Mouse (Mus musculus) heart, postnatal 0 days (tissue): ENCODE results near the gene Plekha4. TPM values are rescaled to one million over a fixed set of nuclear protein-coding genes. Genes with fewer than 3 reads are reported as not detected.

Source experiments
- ATAC-seq: fragments of 200-750 bp; cut with Nextera tagmentation; 2 replicates; pipeline ENCODE4 v1.8.0; 2017; ENCODE audit warnings: low read depth, moderate number of reproducible peaks, moderate library complexity; ENCODE audit not compliant: insufficient read depth
- DNase-seq: peaks from one replicate; pipeline ENCODE4 v3.0.0-alpha.2; 2016; ENCODE audit warnings: low spot score
- H3K27ac ChIP-seq: fragments of 300-500 bp; sonication (generic); 2 replicates; pipeline ENCODE4 v1.5.1; 2014; ENCODE audit warnings: low read depth, mild to moderate bottlenecking
- H3K27me3 ChIP-seq: fragments of 300-500 bp; sonication (generic); 2 replicates; pipeline ENCODE4 v1.6.1; 2014; ENCODE audit warnings: low read length, mixed read lengths; ENCODE audit not compliant: control insufficient read depth, insufficient read depth
- H3K36me3 ChIP-seq: fragments of 300-500 bp; sonication (generic); replicated peaks from 2 replicates; pipeline ENCODE4 v1.6.1; 2014; ENCODE audit warnings: low read length, mixed read lengths; ENCODE audit not compliant: control insufficient read depth, insufficient read depth
- H3K4me1 ChIP-seq: fragments of 300-500 bp; sonication (generic); 2 replicates; pipeline ENCODE4 v1.6.1; 2014; ENCODE audit warnings: antibody characterized with exemption; ENCODE audit not compliant: control insufficient read depth, insufficient read depth
- H3K4me2 ChIP-seq: fragments of 300-500 bp; sonication (generic); 2 replicates; pipeline ENCODE4 v1.6.1; 2014; ENCODE audit warnings: low read depth, mild to moderate bottlenecking, low read length, moderate library complexity
- H3K4me3 ChIP-seq: fragments of 300-500 bp; sonication (generic); 2 replicates; pipeline ENCODE4 v1.5.1; 2014; ENCODE audit warnings: low read depth, low read length
- H3K9ac ChIP-seq: fragments of 300-500 bp; sonication (generic); replicated peaks from 2 replicates; pipeline ENCODE4 v1.6.1; 2014; ENCODE audit warnings: low read depth, low read length, mixed read lengths
- H3K9me3 ChIP-seq: fragments of 300-500 bp; sonication (generic); replicated peaks from 2 replicates; pipeline ENCODE4 v1.6.1; 2016; ENCODE audit warnings: low read length; ENCODE audit not compliant: control insufficient read depth
- CTCF ChIP-seq: IDR thresholded peaks from 2 replicates; pipeline ENCODE4 v1.5.1; 2016; ENCODE audit warnings: antibody characterized with exemption, control low read depth, low read depth
- EP300 ChIP-seq: IDR thresholded peaks from 2 replicates; pipeline ENCODE4 v1.6.1; 2016; ENCODE audit warnings: antibody characterized with exemption, low read depth
- WGBS: fragments of 180-500 bp; shearing (Covaris S2); extraction: QIAGEN DNeasy Blood & Tissue Kit; methylation state at CpG from one replicate; pipeline ENCODE4 v1.1.7; 2014; 5-methylcytosine and 5-hydroxymethylcytosine counted together
- polyA plus RNA-seq: library from polyadenylated mRNA; unstranded; fragments of >200 nt; fragmentation: Nextera tagmentation; extraction: Ambion mirVana; gene quantifications from 2 replicates; pipeline ENCODE4 v1.2.1, GENCODE M21; 2015
- total RNA-seq: library from RNA; depleted of rRNA; stranded (reverse); fragments of >200 nt; gene quantifications from 2 replicates; pipeline ENCODE4 v1.2.3, GENCODE M21; 2014; ENCODE audit warnings: low replicate concordance

The Plekha4 gene
- total and polyA plus RNA-seq, 2 experiments from 2014 or later: 0.78 to 1.3 TPM

GRCm38 (mm10) chr7:45567112-45567779, 41.1 kb downstream of the Plekha4 start:
- Histone ChIP-seq H3K9ac (peak overlapping the region; percentile 38; the same call in 1 of the 2 replicates), H3K9me3 (no peaks in the 10 kb centered on the region), H3K4me1 (peaks cover 26% of the 10 kb centered on the region), H3K4me3 (no peak overlapping the region), H3K36me3 (no peaks in the 10 kb centered on the region), H3K4me2 (no peak overlapping the region; the same call in 1 of the 2 replicates), H3K27ac (peak overlapping the region; percentile 97), H3K27me3 (no peaks in the 10 kb centered on the region)
- DNase-seq: no peak
- WGBS: 69% methylated on average over 8 of the region's 8 CpGs
- no peak for ATAC-seq
- no peak for TF ChIP-seq EP300
- no peak for TF ChIP-seq CTCF

GRCm38 (mm10) chr7:45567780-45568516, 41.8 kb downstream of the Plekha4 start:
- no peaks in the 10 kb centered on the region for H3K27me3 ChIP-seq
- H3K4me2 ChIP-seq: peak overlapping the region; percentile 65
- under 1% methylated on average over 24 of the region's 24 CpGs for WGBS
- peak overlapping the region; percentile 97 for H3K27ac ChIP-seq
- H3K4me1 ChIP-seq: peaks cover 26% of the 10 kb centered on the region
- peak overlapping the region; percentile 41 for H3K4me3 ChIP-seq
- no peaks in the 10 kb centered on the region for H3K36me3 ChIP-seq
- TF ChIP-seq EP300 (peak; percentile 93), CTCF (no peak)
- no peaks in the 10 kb centered on the region for H3K9me3 ChIP-seq
- DNase-seq: peak; percentile 96
- H3K9ac ChIP-seq: peak overlapping the region; percentile 38
- ATAC-seq: peak; percentile 97

- no peak for TF ChIP-seq CTCF
- no peaks in the 10 kb centered on the region for H3K9me3 ChIP-seq
- H3K4me2 ChIP-seq: peak overlapping the region; percentile 65
- no peaks in the 10 kb centered on the region for H3K36me3 ChIP-seq
- peaks cover 27% of the 10 kb centered on the region for H3K4me1 ChIP-seq
- peak; percentile 1; the same call in 1 of the 2 replicates for ATAC-seq
- peak overlapping the region; percentile 28; the same call in 1 of the 2 replicates for H3K9ac ChIP-seq
- 67% methylated on average over 10 of the region's 10 CpGs for WGBS
- H3K27me3 ChIP-seq: no peaks in the 10 kb centered on the region
- no peak for DNase-seq
- H3K27ac ChIP-seq: peak overlapping the region; percentile 97
- peak overlapping the region; percentile 41 for H3K4me3 ChIP-seq
Observed at GRCm38 (mm10) chr7:45568601-45569473, 42.7 kb downstream of the Plekha4 start.

- peak within 1 kb of the TSS; percentile 87 for H3K9ac ChIP-seq
- DNase-seq (peak; percentile 75), ATAC-seq (peak; percentile 59)
- TF ChIP-seq EP300 (peak; percentile 90), CTCF (no peak)
- H3K4me1 ChIP-seq: peaks cover 34% of the 10 kb centered on the region
- peak within 1 kb of the TSS; percentile 97 for H3K27ac ChIP-seq
- H3K27me3 ChIP-seq: no peaks in the 10 kb centered on the region
- H3K36me3 ChIP-seq: no peaks in the 10 kb centered on the region
- H3K4me3 ChIP-seq: peak within 1 kb of the TSS; percentile 79
- under 1% methylated on average over 42 of the region's 42 CpGs for WGBS
- peak within 1 kb of the TSS; percentile 79 for H3K4me2 ChIP-seq
- no peaks in the 10 kb centered on the region for H3K9me3 ChIP-seq
Observed at GRCm38 (mm10) chr7:45570103-45570741, 44.1 kb downstream of the Plekha4 start, which contains the start of gene Bcat2. Gene Bcat2 (plus strand): TSS chr7:45570153.

GRCm38 (mm10) chr7:45571966-45572365, 45.8 kb downstream of the Plekha4 start:
- ATAC-seq: no peak
- H3K4me2 ChIP-seq: no peak overlapping the region
- TF ChIP-seq EP300: no peak
- no peak for TF ChIP-seq CTCF
- no peaks in the 10 kb centered on the region for H3K27me3 ChIP-seq
- no peak overlapping the region for H3K9ac ChIP-seq
- DNase-seq: no peak
- no peaks in the 10 kb centered on the region for H3K9me3 ChIP-seq
- H3K4me1 ChIP-seq: peaks cover 34% of the 10 kb centered on the region
- H3K4me3 ChIP-seq: no peak overlapping the region
- 50% methylated on average over 1 of the region's 1 CpGs for WGBS
- peaks cover 13% of the 10 kb centered on the region for H3K36me3 ChIP-seq
- no peak overlapping the region for H3K27ac ChIP-seq
